Mouse (Mus musculus) liver, embryonic 11.5 days (tissue): ENCODE results near the gene Nfia. TPM values are rescaled to one million over a fixed set of nuclear protein-coding genes. Genes with fewer than 3 reads are reported as not detected.

Experiments used
- ATAC-seq: fragments of 200-750 bp; cut with Nextera tagmentation; replicated peaks from 2 replicates; pipeline ENCODE4 v1.8.0; 2017; ENCODE audit warnings: moderate number of reproducible peaks, mild to moderate bottlenecking, moderate TSS enrichment, moderate library complexity; ENCODE audit not compliant: low FRiP score
- DNase-seq: peaks from one replicate; pipeline ENCODE4 v3.0.0-alpha.2; 2017; ENCODE audit warnings: low spot score
- H3K27ac ChIP-seq: fragments of 300-500 bp; sonication (generic); 2 replicates; pipeline ENCODE4 v1.5.1; 2014; ENCODE audit warnings: mild to moderate bottlenecking, low read depth, low read length, control low read depth
- H3K27me3 ChIP-seq: fragments of 300-500 bp; sonication (generic); replicated peaks from 2 replicates; pipeline ENCODE4 v1.6.1; 2014; ENCODE audit warnings: low read length, mixed read lengths; ENCODE audit not compliant: control insufficient read depth, insufficient read depth
- H3K36me3 ChIP-seq: fragments of 300-500 bp; sonication (generic); 2 replicates; pipeline ENCODE4 v1.6.1; 2014; ENCODE audit warnings: mild to moderate bottlenecking, low read length, moderate library complexity, mixed read lengths; ENCODE audit not compliant: control insufficient read depth, insufficient read depth
- H3K4me1 ChIP-seq: fragments of 300-500 bp; sonication (generic); replicated peaks from 2 replicates; pipeline ENCODE4 v1.6.1; 2014; ENCODE audit warnings: low read length, mixed read lengths; ENCODE audit not compliant: control insufficient read depth, insufficient read depth
- H3K4me2 ChIP-seq: fragments of 300-500 bp; sonication (generic); 2 replicates; pipeline ENCODE4 v1.6.1; 2014; ENCODE audit warnings: mild to moderate bottlenecking, control low read depth, moderate library complexity
- H3K4me3 ChIP-seq: fragments of 300-500 bp; sonication (generic); 2 replicates; pipeline ENCODE4 v1.5.1; 2014; ENCODE audit warnings: low read depth, low read length, control low read depth
- H3K9ac ChIP-seq: fragments of 300-500 bp; sonication (generic); 2 replicates; pipeline ENCODE4 v1.6.1; 2014; ENCODE audit warnings: low read depth, low read length, control low read depth
- H3K9me3 ChIP-seq: fragments of 300-500 bp; sonication (generic); 2 replicates; pipeline ENCODE4 v1.6.1; 2016; ENCODE audit warnings: low read length, inconsistent platforms, mixed read lengths; ENCODE audit not compliant: control insufficient read depth
- WGBS: fragments of 180-500 bp; shearing (Covaris S2); extraction: QIAGEN DNeasy Blood & Tissue Kit; methylation state at CpG from one replicate; pipeline ENCODE4 v1.1.7; 2014; 5-methylcytosine and 5-hydroxymethylcytosine counted together
- polyA plus RNA-seq: library from polyadenylated mRNA; unstranded; fragments of >200 nt; fragmentation: Nextera tagmentation; extraction: Ambion mirVana; gene quantifications from 2 replicates; pipeline ENCODE4 v1.2.1, GENCODE M21; 2014

Nfia gene
- polyA plus RNA-seq, 1 experiment from 2014 or later: 11.3 TPM

- no peak overlapping the region; the same call in 1 of the 2 replicates for H3K27ac ChIP-seq
- H3K4me1 ChIP-seq: peaks cover 6% of the 10 kb centered on the region; the same call in 1 of the 2 replicates
- H3K4me3 ChIP-seq: no peak overlapping the region
- H3K4me2 ChIP-seq: no peak overlapping the region
- no peaks in the 10 kb centered on the region for H3K27me3 ChIP-seq
- H3K36me3 ChIP-seq: no peaks in the 10 kb centered on the region
- 68% methylated on average over 5 of the region's 5 CpGs for WGBS
- no peak overlapping the region for H3K9ac ChIP-seq
- DNase-seq (no peak), ATAC-seq (no peak; the same call in 1 of the 2 replicates)
- no peaks in the 10 kb centered on the region for H3K9me3 ChIP-seq
These were observed 319.5 kb downstream of the Nfia start for GRCm38 (mm10) chr4:98091901-98092472.

GRCm38 (mm10) chr4:98094112-98094805 lies 321.7 kb downstream of the Nfia start:
- H3K4me2 ChIP-seq: peak overlapping the region; percentile 39
- ATAC-seq: no peak
- 15% methylated on average over 19 of the region's 19 CpGs for WGBS
- H3K4me3 ChIP-seq: no peak overlapping the region; the same call in 1 of the 2 replicates
- no peak overlapping the region for H3K27ac ChIP-seq
- no peak for DNase-seq
- no peaks in the 10 kb centered on the region for H3K36me3 ChIP-seq
- no peak overlapping the region for H3K9ac ChIP-seq
- H3K4me1 ChIP-seq: peaks cover 16% of the 10 kb centered on the region
- no peaks in the 10 kb centered on the region for H3K9me3 ChIP-seq
- H3K27me3 ChIP-seq: no peaks in the 10 kb centered on the region

GRCm38 (mm10) chr4:98095060-98095459 lies 322.5 kb downstream of the Nfia start:
- Histone ChIP-seq H3K4me3 (no peak overlapping the region), H3K27ac (no peak overlapping the region), H3K27me3 (no peaks in the 10 kb centered on the region), H3K4me2 (no peak overlapping the region), H3K4me1 (peaks cover 16% of the 10 kb centered on the region), H3K9ac (no peak overlapping the region), H3K36me3 (no peaks in the 10 kb centered on the region), H3K9me3 (no peaks in the 10 kb centered on the region)
- DNase-seq (no peak), ATAC-seq (no peak)
- 69% methylated on average over 2 of the region's 2 CpGs for WGBS

- WGBS: 64% methylated on average over 4 of the region's 4 CpGs
- no peak for ATAC-seq
- no peak overlapping the region for H3K27ac ChIP-seq
These were observed 324.6 kb downstream of the Nfia start for GRCm38 (mm10) chr4:98097013-98097566.

GRCm38 (mm10) chr4:98098663-98099062 lies 326.1 kb downstream of the Nfia start:
- Histone ChIP-seq H3K4me3 (no peak overlapping the region), H3K4me1 (peaks cover 16% of the 10 kb centered on the region), H3K36me3 (no peaks in the 10 kb centered on the region), H3K27me3 (no peaks in the 10 kb centered on the region), H3K9me3 (no peaks in the 10 kb centered on the region), H3K9ac (no peak overlapping the region), H3K4me2 (no peak overlapping the region), H3K27ac (no peak overlapping the region)
- ATAC-seq: peak; percentile 95
- DNase-seq: no peak
- 20% methylated on average over 1 of the region's 1 CpGs for WGBS

More at GRCm38 (mm10) chr4:98097013-98097566, 324.6 kb downstream of the Nfia start:
- Histone ChIP-seq H3K4me2 (no peak overlapping the region), H3K9ac (no peak overlapping the region), H3K9me3 (no peaks in the 10 kb centered on the region), H3K4me1 (peaks cover 16% of the 10 kb centered on the region), H3K4me3 (no peak overlapping the region), H3K27me3 (no peaks in the 10 kb centered on the region), H3K36me3 (no peaks in the 10 kb centered on the region)
- DNase-seq: no peak

- Histone ChIP-seq H3K9ac (no peak overlapping the region), H3K9me3 (no peaks in the 10 kb centered on the region), H3K36me3 (no peaks in the 10 kb centered on the region), H3K4me1 (peaks cover 12% of the 10 kb centered on the region), H3K27ac (no peak overlapping the region), H3K4me3 (no peak overlapping the region), H3K27me3 (no peaks in the 10 kb centered on the region), H3K4me2 (no peak overlapping the region)
- no peak for DNase-seq
- WGBS: 78% methylated on average over 5 of the region's 5 CpGs
- ATAC-seq: no peak
These were observed 326.9 kb downstream of the Nfia start for GRCm38 (mm10) chr4:98099433-98099832.

DNA sequence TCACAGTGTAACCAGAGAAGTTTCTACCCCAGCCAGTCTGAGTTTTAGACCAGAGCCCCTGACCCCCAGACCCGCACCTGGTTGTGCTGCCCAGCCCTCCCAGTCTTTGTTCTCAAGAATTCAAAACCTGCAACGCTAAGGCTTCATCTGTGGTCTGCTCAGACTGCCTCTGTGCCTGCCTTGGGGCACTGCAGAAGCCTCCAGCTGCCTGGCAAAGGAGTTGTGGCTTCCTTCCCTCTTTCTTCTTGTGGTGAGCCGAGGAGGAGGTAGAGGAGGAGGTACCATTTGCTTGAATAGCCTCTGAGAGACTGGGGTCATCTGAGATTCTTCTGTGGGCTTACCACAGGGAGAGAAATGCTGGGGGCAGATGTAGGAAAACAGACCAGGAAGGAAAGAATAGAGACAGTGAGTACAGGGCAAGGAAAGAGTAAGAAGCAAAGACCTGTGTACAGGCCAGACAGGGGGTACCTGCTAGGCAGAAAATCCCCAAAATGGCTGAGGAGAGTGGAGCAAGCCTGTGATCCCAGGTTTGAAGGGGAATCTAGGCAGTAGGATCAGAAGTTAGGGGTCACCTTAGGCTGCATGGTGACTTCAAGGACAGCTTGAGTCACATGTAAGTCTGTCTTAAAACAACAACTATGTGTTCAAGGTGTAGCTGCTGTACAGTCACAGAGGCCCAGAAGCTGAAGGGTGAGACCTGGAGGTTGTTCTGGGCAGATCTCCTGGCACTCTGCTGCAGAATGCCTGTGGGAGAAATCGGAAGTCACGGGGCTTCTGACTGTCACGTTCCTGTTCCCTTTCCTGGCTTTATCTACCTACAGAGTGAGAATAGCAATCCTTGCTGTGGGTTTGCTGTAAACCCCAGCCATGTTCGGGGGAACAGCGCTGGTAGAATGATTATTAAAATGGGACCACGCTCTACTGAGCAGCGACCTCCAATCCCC lies 328.9 kb downstream of the Nfia start:
- ATAC-seq (no peak), DNase-seq (no peak)
- no peaks in the 10 kb centered on the region for H3K9me3 ChIP-seq
- no peaks in the 10 kb centered on the region for H3K36me3 ChIP-seq
- H3K4me3 ChIP-seq: no peak overlapping the region
- H3K27ac ChIP-seq: no peak overlapping the region
- H3K4me1 ChIP-seq: peaks cover 18% of the 10 kb centered on the region
- 53% methylated on average over 10 of the region's 10 CpGs for WGBS
- H3K4me2 ChIP-seq: no peak overlapping the region
- H3K9ac ChIP-seq: no peak overlapping the region
- H3K27me3 ChIP-seq: no peaks in the 10 kb centered on the region; the same call in 1 of the 2 replicates

DNA sequence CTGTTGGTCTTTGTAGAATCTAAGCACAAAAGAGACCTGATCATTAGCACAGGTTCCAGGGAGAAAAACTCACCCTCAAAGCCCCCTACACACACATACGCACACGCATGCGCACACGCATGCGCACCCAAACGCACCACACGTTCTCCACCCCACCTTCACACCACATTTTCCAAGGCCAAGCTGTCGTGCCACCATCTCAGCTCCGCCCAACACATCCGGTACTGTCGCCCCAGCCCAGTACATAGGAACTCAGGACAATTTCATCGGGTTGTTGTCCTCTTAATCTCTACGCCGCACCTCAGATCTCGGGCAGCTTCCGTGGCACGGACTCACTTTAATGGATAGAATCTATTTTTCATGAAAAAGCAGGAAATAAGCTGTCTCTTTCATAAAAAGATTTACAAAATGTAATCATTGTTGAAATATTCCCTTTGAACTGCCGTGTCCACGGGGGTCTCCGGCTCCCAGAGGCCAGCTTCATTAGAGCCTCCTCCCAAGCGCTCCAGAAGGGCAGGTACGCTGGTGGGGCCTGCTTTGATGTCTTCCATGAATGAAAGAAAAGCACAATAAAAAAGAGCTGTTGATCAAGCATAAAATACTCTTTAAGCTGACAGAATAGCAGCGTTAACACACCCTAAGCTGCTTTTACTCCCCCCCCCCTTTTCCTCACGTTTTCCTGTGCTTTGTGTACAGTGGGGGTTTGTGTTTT lies 330.2 kb downstream of the Nfia start:
- WGBS: 73% methylated on average over 24 of the region's 24 CpGs
- H3K27me3 ChIP-seq: peaks cover 5% of the 10 kb centered on the region; the same call in 1 of the 2 replicates
- H3K36me3 ChIP-seq: no peaks in the 10 kb centered on the region
- peaks cover 23% of the 10 kb centered on the region for H3K4me1 ChIP-seq
- no peak overlapping the region for H3K27ac ChIP-seq
- no peak overlapping the region for H3K9ac ChIP-seq
- H3K4me3 ChIP-seq: no peak overlapping the region
- H3K9me3 ChIP-seq: no peaks in the 10 kb centered on the region
- ATAC-seq (no peak), DNase-seq (no peak)
- no peak overlapping the region for H3K4me2 ChIP-seq
